Comparison of ENCODE assay signal across 12 mouse cellular contexts in genomic region chr3:57288944-57289491, GRCm38 (mm10). TPM values are rescaled to one million over a fixed set of nuclear protein-coding genes. Genes with fewer than 3 reads are reported as not detected.
A peak's percentile ranks its signal among the peaks of the same experiment; 100 is the strongest.
DNase-seq lines count a peak whose midpoint lies in the region; ATAC-seq and TF ChIP-seq lines count a peak whose summit lies in the region.
"Had no signal": no experiment of that assay in that cellular context is flagged by ENCODE, and none has a peak within 500 bp of the region (broad histone marks: within the 10 kb centered on the region; RNA-seq: fewer than 3 reads in every experiment).

No protein-coding gene starts in this region.

- no peak overlapping the region for H3K4me3 ChIP-seq in heart, embryonic 11.5 days (ENCODE audit: low read depth, low read length)
- no peak overlapping the region for H3K4me3 ChIP-seq in lung, postnatal 0 days (ENCODE audit: low read depth, low read length)
- H3K4me3 ChIP-seq in embryonic fibroblast, embryonic 13.5 days (ENCODE audit: insufficient read depth, low read length): no peak overlapping the region
- no peak overlapping the region for H3K4me3 ChIP-seq in myocyte
- H3K4me3 ChIP-seq: neural tube, embryonic 12.5 days had no signal

- DNase-seq in heart, postnatal 4 days: no peak
- peak; percentile 80 for DNase-seq in lung, postnatal 0 days (ENCODE audit: low spot score)
- no peak for DNase-seq in lung, postnatal 14 days
- no peak for DNase-seq in urinary bladder, postnatal 14 days (ENCODE audit: low spot score)
- no peak for DNase-seq in left cerebral cortex, adult 9 months (ENCODE audit: low spot score in 2 of 2)
- DNase-seq: cerebellum, postnatal 14 days; gastrocnemius, postnatal 14 days; left cerebral cortex, postnatal 4 days had no signal

- H3K9ac ChIP-seq in heart, embryonic 11.5 days (ENCODE audit: low read depth, low read length): no peak overlapping the region
- H3K9ac ChIP-seq in lung, postnatal 0 days (replicated peaks; ENCODE audit: low read depth): no peak overlapping the region
- H3K9ac ChIP-seq: neural tube, embryonic 12.5 days had no signal

- H3K4me1 ChIP-seq in heart, embryonic 11.5 days (ENCODE audit: control insufficient read depth, insufficient read depth, low read length): no peaks in the 10 kb centered on the region
- H3K4me1 ChIP-seq in lung, postnatal 0 days (ENCODE audit: insufficient read depth, low read depth, low read length): peaks cover 8% of the 10 kb centered on the region; the same call in 1 of the 2 replicates
- H3K4me1 ChIP-seq in embryonic fibroblast, embryonic 13.5 days (ENCODE audit: control insufficient read depth, insufficient read depth, low read length): peaks cover 17% of the 10 kb centered on the region
- H3K4me1 ChIP-seq: neural tube, embryonic 12.5 days had no signal

- TF ChIP-seq CTCF in lung, postnatal 0 days (IDR thresholded peaks at IDR 0.05): no peak
- TF ChIP-seq CTCF in embryonic fibroblast, embryonic 13.5 days (IDR thresholded peaks at IDR 0.05; ENCODE audit: borderline replicate concordance, insufficient read depth, low read length): no peak

- no peaks in the 10 kb centered on the region for H3K36me3 ChIP-seq in heart, embryonic 11.5 days (ENCODE audit: control insufficient read depth, insufficient read depth, low read length)
- H3K36me3 ChIP-seq in lung, postnatal 0 days (ENCODE audit: insufficient read depth, low read length): no peaks in the 10 kb centered on the region
- H3K36me3 ChIP-seq in myocyte (ENCODE audit: control insufficient read depth, insufficient read depth): peaks cover 43% of the 10 kb centered on the region
- H3K36me3 ChIP-seq: neural tube, embryonic 12.5 days had no signal

- H3K79me2 ChIP-seq in myocyte (ENCODE audit: control insufficient read depth, insufficient read depth): peaks cover 42% of the 10 kb centered on the region

- H3ac ChIP-seq in myocyte (ENCODE audit: control insufficient read depth, insufficient read length): no peak overlapping the region

- 70% methylated on average over 1 of the region's 1 CpGs for WGBS in heart, embryonic 11.5 days (ENCODE audit: insufficient replicate concordance)
- WGBS in lung, postnatal 0 days: 38% methylated on average over 1 of the region's 1 CpGs

- H3K4me2 ChIP-seq in heart, embryonic 11.5 days: no peak overlapping the region
- H3K4me2 ChIP-seq in lung, postnatal 0 days (replicated peaks; ENCODE audit: low read depth, low read length): no peak overlapping the region
- H3K4me2 ChIP-seq in myocyte (ENCODE audit: low read depth): peak overlapping the region; percentile 28
- H3K4me2 ChIP-seq: neural tube, embryonic 12.5 days had no signal

- TF ChIP-seq EP300 in lung, postnatal 0 days (IDR thresholded peaks at IDR 0.05): peak; percentile 88

- H3K27ac ChIP-seq in heart, embryonic 11.5 days (ENCODE audit: low read depth, low read length): peak overlapping the region; percentile 41; the same call in 1 of the 2 replicates
- peak overlapping the region; percentile 73 for H3K27ac ChIP-seq in lung, postnatal 0 days (ENCODE audit: low read length)
- peak overlapping the region; percentile 98 for H3K27ac ChIP-seq in embryonic fibroblast, embryonic 13.5 days (ENCODE audit: insufficient read depth, low read length)
- H3K27ac ChIP-seq: neural tube, embryonic 12.5 days had no signal

- no peaks in the 10 kb centered on the region for H3K27me3 ChIP-seq in heart, embryonic 11.5 days (ENCODE audit: control insufficient read depth, insufficient read depth, low read length)
- no peaks in the 10 kb centered on the region for H3K27me3 ChIP-seq in lung, postnatal 0 days (replicated peaks; ENCODE audit: insufficient read depth, low read length)
- no peaks in the 10 kb centered on the region for H3K27me3 ChIP-seq in myocyte (ENCODE audit: control insufficient read depth, insufficient read depth, insufficient read length)
- H3K27me3 ChIP-seq: neural tube, embryonic 12.5 days had no signal

- no peaks in the 10 kb centered on the region for H3K9me3 ChIP-seq in heart, embryonic 11.5 days (replicated peaks; ENCODE audit: control insufficient read depth, low read length)
- H3K9me3 ChIP-seq in lung, postnatal 0 days (ENCODE audit: low read length): no peaks in the 10 kb centered on the region
- H3K9me3 ChIP-seq: neural tube, embryonic 12.5 days had no signal

- TF ChIP-seq POLR2A in embryonic fibroblast, embryonic 13.5 days (IDR thresholded peaks at IDR 0.05; ENCODE audit: low read depth, low read length): no peak
- TF ChIP-seq POLR2A in myocyte (IDR thresholded peaks at IDR 0.05; ENCODE audit: insufficient read length, low read depth): no peak

- ATAC-seq in heart, embryonic 11.5 days (replicated peaks; ENCODE audit: insufficient number of reproducible peaks, low FRiP score, low TSS enrichment): no peak
- ATAC-seq in lung, postnatal 0 days: peak; percentile 69

TF ChIP-seq in myocyte, 11 proteins besides CTCF, POLR2A, EP300 and RAD21:
- TF ChIP-seq MAX (IDR thresholded peaks at IDR 0.05; ENCODE audit: low read depth): no peak
- TF ChIP-seq USF1 (IDR thresholded peaks at IDR 0.05; ENCODE audit: low read depth): no peak
- no peak for TF ChIP-seq SRF (IDR thresholded peaks at IDR 0.05; ENCODE audit: control insufficient read depth, insufficient read length, low read depth)

RNA-seq across cellular contexts. Expression of gene Tm4sf1, which starts 12.8 kb away (rescaled TPM):
- 115 TPM in 2 replicates for polyA plus RNA-seq in heart, embryonic 11.5 days (2014; fragmentation: Nextera tagmentation; extraction: Ambion mirVana)
- 100 to 1,000 TPM; 120 to 123 TPM for total RNA-seq in heart, postnatal 4 days (2021)
- 438 and 517 TPM in 2 replicates for polyA plus RNA-seq in lung, postnatal 0 days (2015; fragmentation: Nextera tagmentation; extraction: Ambion mirVana)
- polyA plus RNA-seq in embryonic fibroblast, embryonic 13.5 days (2011; ENCODE audit: insufficient read length, low read depth, missing spikeins): 123 and 314 TPM in 2 replicates
- polyA plus RNA-seq in myocyte (2012; fragmentation: generic; extraction: Trizol): 119 TPM

Comparison
In these comparisons a context has a peak if more than half of its experiments do, and no peak if none do; other contexts are left out.
1. H3K27ac ChIP-seq: peak in every context shown above with its lines; median percentile 98 in embryonic fibroblast, embryonic 13.5 days; 73 in lung, postnatal 0 days; 41 in heart, embryonic 11.5 days.